Mouse (Mus musculus) kidney, postnatal 25 days (tissue): ENCODE measurements at regions not wholly inside any gene's neighbourhood (a gene's known extent, or its start where the extent isn't known, plus 50 kb on each side); places are given as distances from the start of the nearest gene placed in this dataset.
A peak's percentile ranks its signal among the peaks of the same experiment; 100 is the strongest.

ENCODE experiments used
- DNase-seq, 2 experiments: peaks; one replicate each; pipeline ENCODE4 v3.0.0; 2021; ENCODE audit warnings: mixed read lengths in 2 of 2

GRCm38 (mm10) chr8:112933815-112934214 is 364.0 kb downstream of the Cntnap4 start:
- no peak for DNase-seq

GRCm38 (mm10) chr8:112935411-112935810 is 365.6 kb downstream of the Cntnap4 start:
- no peak for DNase-seq

- DNase-seq: peak; percentile 56 to 64
These were observed 366.3 kb downstream of the Cntnap4 start for GRCm38 (mm10) chr8:112935897-112936719.

GRCm38 (mm10) chr8:112972418-112972817 is 402.6 kb downstream of the Cntnap4 start:
- DNase-seq: peak; percentile 75 to 81

GRCm38 (mm10) chr8:112975734-112976133 is 405.9 kb downstream of the Cntnap4 start:
- DNase-seq: no peak

GRCm38 (mm10) chr8:112976312-112976711 is 406.5 kb downstream of the Cntnap4 start:
- no peak for DNase-seq

- no peak for DNase-seq
These were observed 423.9 kb downstream of the Cntnap4 start for GRCm38 (mm10) chr8:112993781-112994180.

- DNase-seq: no peak
These were observed 437.5 kb downstream of the Cntnap4 start for GRCm38 (mm10) chr8:113007356-113007755.

GRCm38 (mm10) chr8:113028880-113029279 is 459.0 kb downstream of the Cntnap4 start:
- no peak for DNase-seq

GRCm38 (mm10) chr8:113051770-113052473 is 482.1 kb downstream of the Cntnap4 start:
- DNase-seq: no peak

- DNase-seq: no peak
These were observed 495.7 kb downstream of the Cntnap4 start for GRCm38 (mm10) chr8:113065246-113066169.

- peak in 1 of 2 experiments; percentile 3 for DNase-seq
These were observed 496.4 kb downstream of the Cntnap4 start for GRCm38 (mm10) chr8:113066170-113066708.

GRCm38 (mm10) chr8:113083976-113084375 is 514.1 kb downstream of the Cntnap4 start:
- DNase-seq: no peak

- no peak for DNase-seq
These were observed 517.7 kb downstream of the Cntnap4 start for GRCm38 (mm10) chr8:113087586-113087985.

GRCm38 (mm10) chr8:113111665-113112064 is 523.7 kb upstream of the Mon1b start:
- peak in 1 of 2 experiments; percentile 9 for DNase-seq

- peak; percentile 40 to 60 for DNase-seq
These were observed 521.2 kb upstream of the Mon1b start for GRCm38 (mm10) chr8:113114165-113114700.

- DNase-seq: peak; percentile 36 to 57
These were observed 518.1 kb upstream of the Mon1b start for GRCm38 (mm10) chr8:113117241-113117640.

GRCm38 (mm10) chr8:113125586-113125985 is 509.8 kb upstream of the Mon1b start:
- no peak for DNase-seq

GRCm38 (mm10) chr8:113137361-113137760 is 498.0 kb upstream of the Mon1b start:
- DNase-seq: no peak

GRCm38 (mm10) chr8:113140021-113140420 is 495.4 kb upstream of the Mon1b start:
- DNase-seq: no peak

GRCm38 (mm10) chr8:113141131-113141530 is 494.3 kb upstream of the Mon1b start:
- no peak for DNase-seq

- DNase-seq: no peak
These were observed 458.8 kb upstream of the Mon1b start for GRCm38 (mm10) chr8:113176591-113176990.
